Mouse (Mus musculus) kidney, embryonic 16.5 days (tissue): Measurements from ENCODE around the gene Zfp3. TPM values are rescaled to one million over a fixed set of nuclear protein-coding genes. Genes with fewer than 3 reads are reported as not detected.
"Not testable (repeated sequence)": the region's sequence is repeated elsewhere in the genome, so short reads cannot be mapped to it uniquely, and the experiment has no call there.

ENCODE experiments used
- ATAC-seq: fragments of 200-750 bp; cut with Nextera tagmentation; 2 replicates; pipeline ENCODE4 v1.8.0; 2017; ENCODE audit warnings: moderate TSS enrichment; ENCODE audit not compliant: low FRiP score, low TSS enrichment
- H3K27ac ChIP-seq: fragments of 300-500 bp; sonication (generic); 2 replicates; pipeline ENCODE4 v1.5.1; 2014; ENCODE audit warnings: low read length
- H3K27me3 ChIP-seq: fragments of 300-500 bp; sonication (generic); 2 replicates; pipeline ENCODE4 v1.6.1; 2014; ENCODE audit warnings: low read length, control low read depth, mixed read lengths; ENCODE audit not compliant: insufficient read depth
- H3K36me3 ChIP-seq: fragments of 300-500 bp; sonication (generic); 2 replicates; pipeline ENCODE4 v1.6.1; 2014; ENCODE audit warnings: low read length, control low read depth, mixed read lengths; ENCODE audit not compliant: insufficient read depth
- H3K4me1 ChIP-seq: fragments of 300-500 bp; sonication (generic); 2 replicates; pipeline ENCODE4 v1.6.1; 2014; ENCODE audit warnings: low read length, control low read depth, mixed read lengths; ENCODE audit not compliant: insufficient read depth
- H3K4me2 ChIP-seq: fragments of 300-500 bp; sonication (generic); replicated peaks from 2 replicates; pipeline ENCODE4 v1.6.1; 2014; ENCODE audit warnings: low read depth, low read length
- H3K4me3 ChIP-seq: fragments of 300-500 bp; sonication (generic); 2 replicates; pipeline ENCODE4 v1.5.1; 2014; ENCODE audit warnings: mild to moderate bottlenecking, low read length
- H3K9ac ChIP-seq: fragments of 300-500 bp; sonication (generic); replicated peaks from 2 replicates; pipeline ENCODE4 v1.6.1; 2014; ENCODE audit warnings: low read length
- H3K9me3 ChIP-seq: fragments of 300-500 bp; sonication (generic); 2 replicates; pipeline ENCODE4 v1.6.1; 2016; ENCODE audit warnings: low read length, control low read depth
- WGBS: fragments of 180-500 bp; shearing (Covaris S2); extraction: QIAGEN DNeasy Blood & Tissue Kit; methylation state at CpG from one replicate; pipeline ENCODE4 v1.1.7; 2014; 5-methylcytosine and 5-hydroxymethylcytosine counted together
- polyA plus RNA-seq: library from polyadenylated mRNA; unstranded; fragments of >200 nt; fragmentation: Nextera tagmentation; extraction: Ambion mirVana; gene quantifications from 2 replicates; pipeline ENCODE4 v1.2.1, GENCODE M21; 2015

The Zfp3 gene
- polyA plus RNA-seq, 1 experiment from 2014 or later, result 8.7 TPM

DNA sequence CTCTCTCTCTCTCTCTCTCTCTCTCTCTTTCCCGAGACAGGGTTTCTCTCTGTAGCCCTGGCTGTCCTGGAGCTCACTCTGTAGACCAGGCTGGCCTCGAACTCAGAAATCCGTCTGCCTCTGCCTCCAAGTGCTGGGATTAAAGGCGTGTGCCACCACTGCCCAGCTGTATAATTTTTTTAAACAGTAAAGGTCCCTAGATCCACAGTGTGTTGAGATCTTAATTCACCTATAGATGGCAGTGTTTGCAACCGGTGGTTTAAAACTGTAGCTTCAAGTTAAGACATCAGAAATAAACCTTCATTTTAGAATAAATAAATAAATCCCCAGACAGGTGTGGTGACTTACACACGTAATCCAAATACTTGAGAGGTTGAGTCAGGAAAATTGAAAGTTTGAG lies 14.0 kb downstream of the Zfp3 start:
- not testable (repeated sequence) for H3K27me3 ChIP-seq, H3K9me3 ChIP-seq, H3K9ac ChIP-seq, H3K27ac ChIP-seq, H3K4me3 ChIP-seq, H3K4me1 ChIP-seq, ATAC-seq, H3K36me3 ChIP-seq, H3K4me2 ChIP-seq
- WGBS, result 30% methylated on average over 6 of the region's 6 CpGs

DNA sequence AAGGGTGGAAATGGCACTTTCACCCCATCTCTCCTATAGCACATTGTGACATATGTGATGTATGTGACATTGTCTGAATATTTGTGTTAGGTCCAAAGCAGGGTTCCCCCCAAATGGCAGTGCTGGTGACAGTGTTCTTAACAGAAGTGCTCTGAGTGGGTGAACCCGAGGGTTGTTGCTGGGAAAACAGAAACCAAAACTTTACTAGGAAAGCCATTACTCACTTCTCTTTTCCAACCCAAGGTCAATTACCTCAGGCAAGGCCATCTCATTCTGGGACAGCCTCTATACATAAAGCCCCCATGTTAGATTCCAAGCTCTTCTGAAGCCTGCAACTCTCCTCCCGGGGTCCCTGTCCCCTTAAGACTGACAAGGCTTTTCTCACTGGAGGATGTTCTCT lies 21.9 kb downstream of the Zfp3 start:
- no peaks in the 10 kb centered on the region for H3K27me3 ChIP-seq
- ATAC-seq, result no peak
- H3K36me3 ChIP-seq, result no peaks in the 10 kb centered on the region
- H3K9me3 ChIP-seq, result no peaks in the 10 kb centered on the region
- no peak overlapping the region for H3K9ac ChIP-seq
- no peak overlapping the region for H3K4me2 ChIP-seq
- H3K4me1 ChIP-seq, result no peaks in the 10 kb centered on the region
- H3K4me3 ChIP-seq, result no peak overlapping the region
- WGBS, result 43% methylated on average over 2 of the region's 2 CpGs
- no peak overlapping the region for H3K27ac ChIP-seq

DNA sequence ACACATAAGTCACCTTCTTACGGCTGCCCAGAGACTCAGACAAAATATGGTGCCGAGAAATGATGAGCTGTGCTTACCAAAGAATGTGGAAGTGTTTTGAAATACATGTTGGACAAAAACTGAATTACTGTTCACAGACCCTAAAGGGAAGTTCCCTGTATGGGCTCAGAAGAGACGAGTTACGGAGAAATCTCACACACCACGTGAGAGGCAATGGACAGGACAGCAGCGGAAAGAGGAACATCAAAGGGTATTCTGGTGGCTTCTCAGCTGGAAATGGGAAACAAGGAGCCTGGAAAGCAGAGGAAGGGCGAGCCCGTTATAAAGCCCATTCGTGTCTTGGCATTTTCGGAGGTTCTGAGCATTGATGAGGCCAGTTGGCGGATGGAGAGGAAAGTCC lies 23.0 kb downstream of the Zfp3 start:
- 41% methylated on average over 11 of the region's 11 CpGs for WGBS

DNA sequence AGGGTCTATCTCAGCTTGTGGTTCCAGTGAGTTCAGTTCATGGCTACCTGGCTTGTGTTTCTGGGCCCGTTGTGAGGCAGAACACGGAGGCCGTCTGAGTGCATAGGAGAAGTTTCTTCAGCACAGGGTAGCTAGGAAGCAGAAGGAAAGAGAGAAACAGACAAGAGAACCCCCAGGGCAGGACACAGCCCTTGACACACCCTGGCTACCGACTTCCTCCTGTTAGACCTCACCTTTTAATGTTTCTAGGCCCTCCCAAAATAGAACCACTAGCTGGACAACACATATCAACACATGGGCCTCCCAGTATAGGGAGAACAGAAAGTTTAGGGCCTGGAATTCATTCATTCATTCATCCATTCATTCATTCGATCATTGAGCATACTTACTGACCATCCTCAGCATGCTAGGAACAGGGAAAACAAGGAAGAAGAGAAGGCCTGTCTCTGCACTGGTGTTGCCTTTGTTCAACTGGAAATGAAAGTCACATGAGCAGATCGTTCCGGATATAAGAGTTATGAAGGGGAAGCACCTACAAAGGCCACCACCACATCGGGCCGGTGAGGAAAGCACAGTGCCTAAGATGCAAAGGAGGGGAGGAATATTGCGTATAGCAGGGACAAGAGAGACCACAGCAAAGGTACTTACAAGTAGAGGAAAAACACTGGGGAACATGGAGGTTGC lies 25.1 kb downstream of the Zfp3 start:
- no peak overlapping the region for H3K27ac ChIP-seq
- no peak overlapping the region for H3K4me3 ChIP-seq
- H3K9me3 ChIP-seq, result no peaks in the 10 kb centered on the region
- no peak overlapping the region for H3K9ac ChIP-seq
- no peaks in the 10 kb centered on the region for H3K36me3 ChIP-seq
- ATAC-seq, result no peak
- H3K4me2 ChIP-seq, result no peak overlapping the region
- no peaks in the 10 kb centered on the region for H3K4me1 ChIP-seq
- whole genome bisulfite sequencing, result 88% methylated on average over 10 of the region's 10 CpGs
- no peaks in the 10 kb centered on the region for H3K27me3 ChIP-seq

More for the DNA sequence above, 23.0 kb downstream of the Zfp3 start:
- Histone ChIP-seq H3K4me1 (no peaks in the 10 kb centered on the region), H3K36me3 (no peaks in the 10 kb centered on the region), H3K9ac (no peak overlapping the region), H3K27ac (no peak overlapping the region), H3K4me3 (no peak overlapping the region), H3K9me3 (no peaks in the 10 kb centered on the region), H3K27me3 (no peaks in the 10 kb centered on the region), H3K4me2 (no peak overlapping the region)
- no peak for ATAC-seq

DNA sequence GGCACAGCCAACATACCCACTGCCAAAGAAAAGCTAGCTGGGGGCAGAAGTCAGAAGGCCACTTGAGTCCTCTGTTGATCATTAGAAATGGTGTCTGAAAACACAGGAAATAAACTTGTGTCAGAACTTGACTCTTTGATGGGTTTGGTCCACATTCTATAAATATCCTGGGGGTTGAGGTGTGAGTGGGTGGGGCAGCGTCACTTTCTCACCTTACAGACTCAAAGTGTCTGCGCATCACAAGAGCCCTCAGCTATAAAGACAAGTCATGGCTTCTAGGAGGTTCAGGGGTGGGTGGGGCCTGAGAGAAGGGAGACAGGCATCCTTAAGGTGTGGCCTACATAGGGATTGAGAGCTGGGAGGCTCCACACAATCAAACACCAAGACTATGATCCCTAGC lies 26.4 kb downstream of the Zfp3 start:
- no peak for ATAC-seq
- H3K9ac ChIP-seq, result no peak overlapping the region
- no peak overlapping the region for H3K4me2 ChIP-seq
- no peaks in the 10 kb centered on the region for H3K9me3 ChIP-seq
- no peaks in the 10 kb centered on the region for H3K36me3 ChIP-seq
- no peaks in the 10 kb centered on the region for H3K4me1 ChIP-seq
- H3K4me3 ChIP-seq, result no peak overlapping the region
- WGBS, result 67% methylated on average over 2 of the region's 2 CpGs
- no peak overlapping the region for H3K27ac ChIP-seq
- no peaks in the 10 kb centered on the region for H3K27me3 ChIP-seq

DNA sequence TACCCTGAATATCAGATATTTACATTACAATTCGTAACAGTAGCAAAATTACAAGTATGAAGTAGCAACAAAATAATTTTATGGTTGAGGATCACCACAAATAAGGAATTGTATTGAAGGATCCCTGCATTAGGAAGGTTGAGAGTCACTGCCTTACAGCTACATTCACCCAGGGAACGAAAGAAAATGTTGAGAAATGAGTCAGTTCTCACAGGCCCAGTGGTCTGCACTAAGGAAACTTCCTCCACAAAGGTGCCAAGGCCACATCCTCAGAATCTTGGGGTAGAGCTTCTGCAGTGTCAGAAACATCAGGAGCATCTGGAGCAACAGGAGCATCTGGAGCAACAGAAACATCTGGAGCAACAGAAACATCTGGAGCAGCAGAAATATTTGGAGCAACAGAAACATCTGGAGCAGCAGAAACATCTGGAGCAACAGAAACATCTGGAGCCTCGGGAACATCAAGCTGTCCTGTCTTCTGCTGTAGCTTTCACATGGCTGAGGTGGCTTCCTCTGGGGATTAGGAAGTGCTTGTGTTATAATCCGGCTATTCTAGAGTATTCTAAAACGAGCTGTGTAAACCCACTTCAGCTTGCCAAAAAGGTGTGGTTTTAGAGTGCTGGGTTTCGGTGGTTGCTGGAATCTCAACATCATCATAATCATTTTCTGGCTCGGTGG lies 27.0 kb downstream of the Zfp3 start:
- Histone ChIP-seq H3K36me3 (no peaks in the 10 kb centered on the region), H3K27me3 (no peaks in the 10 kb centered on the region), H3K9me3 (no peaks in the 10 kb centered on the region), H3K4me3 (no peak overlapping the region), H3K4me1 (no peaks in the 10 kb centered on the region), H3K4me2 (no peak overlapping the region), H3K27ac (no peak overlapping the region), H3K9ac (no peak overlapping the region)
- WGBS, result 69% methylated on average over 7 of the region's 7 CpGs
- no peak for ATAC-seq

DNA sequence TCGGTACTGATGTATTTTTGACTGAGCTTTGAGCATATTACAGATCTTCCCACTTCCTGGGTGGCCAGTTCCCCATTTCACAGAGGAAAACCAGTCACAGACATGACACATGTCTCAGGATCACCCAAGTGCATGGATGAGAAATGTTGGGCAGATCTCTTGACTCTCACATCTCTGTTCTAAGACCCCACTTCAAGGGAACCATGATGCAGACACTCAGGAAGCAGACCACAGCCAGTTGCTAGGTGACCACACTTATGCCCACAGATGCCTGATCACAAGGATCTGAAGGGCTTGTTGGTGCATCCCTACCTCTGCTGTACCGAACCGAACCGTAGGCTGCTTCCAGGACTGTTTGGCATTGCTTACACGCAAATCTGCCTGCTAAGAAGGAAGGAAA lies 27.7 kb downstream of the Zfp3 start:
- Histone ChIP-seq H3K4me2 (no peak overlapping the region), H3K4me3 (no peak overlapping the region), H3K36me3 (no peaks in the 10 kb centered on the region), H3K9me3 (no peaks in the 10 kb centered on the region), H3K27me3 (no peaks in the 10 kb centered on the region), H3K9ac (no peak overlapping the region), H3K27ac (no peak overlapping the region), H3K4me1 (no peaks in the 10 kb centered on the region)
- 80% methylated on average over 5 of the region's 5 CpGs for WGBS
- no peak for ATAC-seq

DNA sequence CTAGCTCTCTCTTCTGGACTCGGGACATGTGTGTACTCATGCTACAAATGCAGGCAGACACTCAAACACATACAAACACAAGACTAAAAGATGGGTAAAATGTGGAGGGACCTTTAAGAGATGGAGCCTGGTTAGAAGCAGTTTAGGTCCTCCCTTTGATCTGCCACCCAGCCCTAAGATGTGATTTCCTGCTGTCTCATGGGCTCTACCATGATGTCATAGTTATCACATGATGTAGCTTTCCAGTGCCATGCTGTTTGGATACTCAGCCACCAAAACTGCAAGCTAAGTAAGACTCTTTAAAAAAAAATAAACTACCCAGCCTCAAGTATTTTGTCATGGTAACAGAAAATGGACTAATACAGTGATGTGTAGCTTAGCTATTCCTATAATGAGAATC lies 28.4 kb downstream of the Zfp3 start:
- no peaks in the 10 kb centered on the region for H3K36me3 ChIP-seq
- no peak overlapping the region for H3K9ac ChIP-seq
- no peak overlapping the region for H3K4me3 ChIP-seq
- no peak for ATAC-seq
- H3K4me2 ChIP-seq, result no peak overlapping the region
- 94% methylated on average over 1 of the region's 1 CpGs for WGBS
- H3K27me3 ChIP-seq, result no peaks in the 10 kb centered on the region
- no peaks in the 10 kb centered on the region for H3K9me3 ChIP-seq
- no peak overlapping the region for H3K27ac ChIP-seq
- no peaks in the 10 kb centered on the region for H3K4me1 ChIP-seq

DNA sequence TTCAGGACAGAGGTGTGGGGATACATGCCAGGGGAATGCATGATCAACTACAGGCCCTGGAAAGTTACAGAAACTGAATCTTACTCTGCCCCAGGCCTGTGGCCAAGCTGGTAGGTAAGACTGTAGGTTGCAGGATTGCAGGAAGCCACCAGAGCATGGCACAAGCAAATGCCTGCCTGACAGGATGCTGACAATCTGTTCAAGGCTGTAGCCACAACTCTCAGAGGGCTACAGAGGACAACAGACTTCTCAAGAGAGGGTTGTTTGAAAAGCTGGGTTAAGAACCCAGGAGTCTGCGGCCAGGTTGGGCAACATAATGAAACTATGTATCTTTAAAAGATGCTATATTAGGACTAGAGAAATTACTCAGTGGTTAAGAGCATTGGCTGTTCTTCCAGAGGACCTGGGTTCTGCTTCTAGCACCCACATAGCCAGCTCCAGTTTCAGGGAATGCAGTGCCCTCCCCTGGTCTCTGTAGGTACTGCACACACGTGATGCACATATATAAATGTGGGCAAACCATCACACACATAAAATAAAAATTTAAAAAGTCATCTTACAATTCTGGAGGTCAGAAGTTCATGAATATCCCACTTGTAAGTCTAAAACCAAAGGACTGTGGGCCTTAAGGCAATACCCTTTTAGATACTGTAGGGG lies 38.3 kb downstream of the Zfp3 start:
- no peak for ATAC-seq
- no peaks in the 10 kb centered on the region for H3K4me1 ChIP-seq
- no peak overlapping the region for H3K4me3 ChIP-seq
- H3K27ac ChIP-seq, result no peak overlapping the region
- no peak overlapping the region for H3K4me2 ChIP-seq
- no peaks in the 10 kb centered on the region for H3K27me3 ChIP-seq
- 95% methylated on average over 2 of the region's 2 CpGs for WGBS
- no peaks in the 10 kb centered on the region for H3K9me3 ChIP-seq
- H3K9ac ChIP-seq, result no peak overlapping the region
- H3K36me3 ChIP-seq, result no peaks in the 10 kb centered on the region

DNA sequence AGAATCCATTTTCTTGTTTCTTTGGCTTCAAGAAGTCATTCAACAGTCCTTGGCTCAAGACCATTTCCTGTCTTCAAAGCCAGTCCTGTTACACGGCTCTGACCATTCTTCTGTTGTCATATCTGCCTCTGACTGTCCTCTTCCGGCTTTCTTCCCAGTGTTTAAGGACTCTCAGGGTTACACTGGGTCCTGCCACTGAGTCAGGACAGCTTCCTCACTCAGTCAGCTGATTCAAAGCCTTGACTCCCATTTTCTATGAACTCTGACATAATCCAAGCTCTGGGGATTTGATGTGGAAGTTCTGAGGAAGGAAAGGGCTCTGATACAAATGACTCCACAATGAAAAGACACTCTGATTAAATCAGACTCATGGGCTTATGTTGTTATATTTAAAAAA lies 38.9 kb downstream of the Zfp3 start:
- 76% methylated on average over 2 of the region's 2 CpGs for WGBS
- ATAC-seq, result no peak
- no peaks in the 10 kb centered on the region for H3K4me1 ChIP-seq
- H3K4me2 ChIP-seq, result no peak overlapping the region
- no peaks in the 10 kb centered on the region for H3K36me3 ChIP-seq
- H3K27me3 ChIP-seq, result no peaks in the 10 kb centered on the region
- H3K9me3 ChIP-seq, result no peaks in the 10 kb centered on the region
- no peak overlapping the region for H3K27ac ChIP-seq
- H3K9ac ChIP-seq, result no peak overlapping the region
- H3K4me3 ChIP-seq, result no peak overlapping the region
